Mouse (Mus musculus) forebrain, embryonic 14.5 days (tissue): ENCODE measurements around the gene Pla2g1b. TPM values are rescaled to one million over a fixed set of nuclear protein-coding genes. Genes with fewer than 3 reads are reported as not detected.

ENCODE experiments used
- ATAC-seq: fragments of 200-750 bp; cut with Nextera tagmentation; 2 replicates; pipeline ENCODE4 v1.8.0; 2017; ENCODE audit warnings: mild to moderate bottlenecking, moderate library complexity
- DNase-seq: peaks from one replicate; pipeline ENCODE4 v3.0.0-alpha.2; 2015; ENCODE audit warnings: low spot score
- H3K27ac ChIP-seq: fragments of 300-500 bp; sonication (generic); 2 replicates; pipeline ENCODE4 v1.5.1; 2014; ENCODE audit warnings: low read depth, mild to moderate bottlenecking, control low read depth, low read length, moderate library complexity
- H3K27me3 ChIP-seq: fragments of 300-500 bp; sonication (generic); replicated peaks from 2 replicates; pipeline ENCODE4 v1.6.1; 2014; ENCODE audit warnings: low read length, control low read depth, mixed read lengths; ENCODE audit not compliant: control insufficient read depth, insufficient read depth
- H3K36me3 ChIP-seq: fragments of 300-500 bp; sonication (generic); 2 replicates; pipeline ENCODE4 v1.6.1; 2014; ENCODE audit warnings: low read length, control low read depth; ENCODE audit not compliant: control insufficient read depth, insufficient read depth
- H3K4me1 ChIP-seq: fragments of 300-500 bp; sonication (generic); 2 replicates; pipeline ENCODE4 v1.6.1; 2014; ENCODE audit warnings: antibody characterized with exemption, low read length, control low read depth; ENCODE audit not compliant: control insufficient read depth, insufficient read depth
- H3K4me2 ChIP-seq: fragments of 300-500 bp; sonication (generic); 2 replicates; pipeline ENCODE4 v1.6.1; 2014; ENCODE audit warnings: mild to moderate bottlenecking, control low read depth, low read length
- H3K4me3 ChIP-seq: fragments of 300-500 bp; sonication (generic); 2 replicates; pipeline ENCODE4 v1.5.1; 2014; ENCODE audit warnings: low read depth, low read length, control low read depth
- H3K9ac ChIP-seq: fragments of 300-500 bp; sonication (generic); 2 replicates; pipeline ENCODE4 v1.6.1; 2014; ENCODE audit warnings: mild to moderate bottlenecking, low read length, control low read depth, moderate library complexity
- H3K9me3 ChIP-seq: fragments of 300-500 bp; sonication (generic); replicated peaks from 2 replicates; pipeline ENCODE4 v1.6.1; 2016; ENCODE audit warnings: low read length, control low read depth, mixed read lengths; ENCODE audit not compliant: control insufficient read depth
- WGBS: fragments of 180-500 bp; shearing (Covaris S2); extraction: QIAGEN DNeasy Blood & Tissue Kit; methylation state at CpG from one replicate; pipeline ENCODE4 v1.1.7; 2014; 5-methylcytosine and 5-hydroxymethylcytosine counted together
- polyA plus RNA-seq: library from polyadenylated mRNA; unstranded; fragments of >200 nt; fragmentation: Nextera tagmentation; extraction: Ambion mirVana; gene quantifications from 2 replicates; pipeline ENCODE4 v1.2.1, GENCODE M21; 2014

Pla2g1b gene
- polyA plus RNA-seq, 1 experiment from 2014 or later, result not detected

DNA sequence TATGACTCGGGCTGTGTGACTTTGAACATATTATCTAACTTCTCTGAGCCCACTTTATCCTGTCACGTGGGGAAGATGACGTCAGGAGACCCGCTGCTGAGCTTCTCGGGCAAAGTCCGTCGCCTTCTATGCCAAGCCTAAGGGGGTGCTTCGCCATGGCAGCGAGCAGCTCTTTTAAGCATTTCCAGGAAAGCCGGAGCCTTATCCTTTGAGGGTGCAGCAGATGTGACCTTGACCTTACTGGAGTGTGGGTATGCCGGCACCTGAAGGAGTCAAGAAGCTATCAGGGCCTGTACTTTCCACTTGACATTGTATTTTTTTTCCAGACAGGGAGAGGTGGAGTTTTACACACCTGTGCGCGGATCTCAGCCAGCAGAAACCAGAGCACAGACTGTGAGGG lies 7.1 kb upstream of the Pla2g1b start:
- Histone ChIP-seq H3K9me3 (no peaks in the 10 kb centered on the region), H3K36me3 (peaks cover 11% of the 10 kb centered on the region), H3K4me2 (no peak overlapping the region), H3K9ac (no peak overlapping the region), H3K4me3 (no peak overlapping the region), H3K27me3 (no peaks in the 10 kb centered on the region), H3K4me1 (no peaks in the 10 kb centered on the region), H3K27ac (no peak overlapping the region)
- DNase-seq (no peak), ATAC-seq (no peak)
- WGBS, result 71% methylated on average over 13 of the region's 13 CpGs

DNA sequence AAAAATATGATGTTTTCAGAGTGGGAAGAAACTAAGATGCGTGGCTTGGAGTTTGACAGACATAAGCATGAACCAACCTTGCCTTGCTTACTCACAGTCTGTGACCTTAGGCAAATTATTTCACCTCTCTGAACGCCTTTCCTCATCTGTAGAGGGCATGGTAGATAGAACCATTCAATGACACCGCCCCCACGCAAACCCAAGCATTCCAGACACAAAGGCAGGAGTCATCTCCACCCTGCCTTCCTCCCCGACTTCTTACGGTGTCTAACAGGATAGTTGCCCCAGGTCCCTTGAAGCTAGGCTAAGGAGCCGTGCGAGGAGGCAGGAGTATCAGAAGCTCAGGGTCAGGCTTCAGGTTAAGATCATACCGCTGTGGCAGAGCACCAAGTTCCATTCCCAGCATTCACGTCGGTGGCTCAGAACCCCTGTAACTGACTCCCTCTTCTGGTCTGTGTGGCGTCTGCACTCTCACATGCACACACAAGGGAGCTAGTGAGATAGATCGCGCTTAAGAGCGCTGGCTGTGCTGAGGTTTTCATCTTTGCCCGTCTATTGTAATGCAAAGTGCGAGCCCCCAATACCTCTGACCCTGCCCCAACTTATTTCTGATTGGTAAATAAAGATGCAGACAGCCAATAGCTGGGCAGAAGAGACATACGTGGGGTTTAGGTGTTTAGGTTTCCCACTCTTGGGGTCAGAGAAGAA lies 1.5 kb upstream of the Pla2g1b start:
- ATAC-seq, result no peak
- Histone ChIP-seq H3K4me2 (no peak overlapping the region), H3K27me3 (no peaks in the 10 kb centered on the region), H3K36me3 (no peaks in the 10 kb centered on the region), H3K9ac (no peak overlapping the region), H3K4me1 (no peaks in the 10 kb centered on the region), H3K9me3 (no peaks in the 10 kb centered on the region), H3K4me3 (no peak overlapping the region), H3K27ac (no peak overlapping the region)
- DNase-seq, result no peak
- WGBS, result 83% methylated on average over 18 of the region's 18 CpGs

DNA sequence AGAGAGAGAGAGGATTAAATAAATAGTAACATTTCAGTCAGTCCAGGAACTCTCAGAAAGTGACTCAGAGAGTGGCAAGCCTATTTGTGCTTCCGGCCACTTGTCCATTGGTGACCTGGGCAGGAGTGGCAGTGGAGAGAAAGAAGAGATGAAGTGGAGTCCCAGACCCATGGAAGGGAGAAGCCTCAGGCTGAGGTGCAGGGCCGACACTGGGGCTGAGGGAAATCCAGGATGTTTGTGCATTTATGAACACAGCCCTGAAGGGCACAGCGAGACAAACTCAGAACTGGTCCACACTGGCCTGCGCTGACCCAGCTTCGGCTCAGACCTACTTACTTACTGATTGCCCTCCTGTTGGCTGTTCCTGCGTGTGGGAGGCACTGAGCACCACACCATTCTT lies 3.7 kb downstream of the Pla2g1b start:
- no peak overlapping the region for H3K27ac ChIP-seq
- H3K4me3 ChIP-seq, result no peak overlapping the region

DNA sequence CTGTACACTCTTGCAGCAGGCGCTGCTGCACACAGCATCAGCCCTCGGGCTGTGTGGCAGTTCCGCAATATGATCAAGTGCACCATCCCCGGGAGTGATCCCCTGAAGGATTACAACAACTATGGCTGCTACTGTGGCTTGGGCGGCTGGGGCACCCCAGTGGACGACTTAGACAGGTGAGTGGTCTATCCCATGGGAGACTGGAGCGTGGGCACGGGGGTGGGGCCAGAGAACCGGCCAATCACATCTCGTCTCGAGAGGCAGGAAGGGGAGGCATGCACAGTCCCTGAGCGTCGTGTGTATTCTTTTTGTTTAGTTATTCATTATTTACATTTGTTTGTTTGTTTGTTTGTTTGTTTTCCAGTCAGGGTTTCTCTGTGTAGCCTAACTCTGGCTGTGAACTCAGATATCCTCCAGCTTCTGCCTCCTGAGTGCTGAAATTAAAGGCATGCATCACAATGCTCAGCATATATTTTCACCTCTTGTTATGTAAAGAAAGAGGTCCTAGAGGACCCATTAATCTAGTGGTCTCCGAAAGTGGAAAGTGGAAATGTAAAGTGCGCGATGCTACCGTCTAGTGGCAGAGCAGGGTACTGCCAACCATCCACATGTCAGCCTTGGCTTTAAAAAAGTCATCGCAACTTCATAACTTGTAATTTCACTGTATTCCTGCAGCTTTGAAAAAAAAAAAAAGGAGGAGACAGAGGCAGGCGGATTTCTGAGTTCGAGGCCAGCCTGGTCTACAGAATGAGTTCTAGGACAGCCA lies 4.9 kb downstream of the Pla2g1b start:
- WGBS, result 35% methylated on average over 20 of the region's 20 CpGs
- DNase-seq, result peak; percentile 67
- Histone ChIP-seq H3K9me3 (no peaks in the 10 kb centered on the region), H3K4me1 (no peaks in the 10 kb centered on the region), H3K27ac (no peak overlapping the region), H3K27me3 (no peaks in the 10 kb centered on the region), H3K36me3 (no peaks in the 10 kb centered on the region), H3K4me2 (no peak overlapping the region), H3K9ac (no peak overlapping the region; the same call in 1 of the 2 replicates), H3K4me3 (no peak overlapping the region)
- ATAC-seq, result 0 out of 2 replicates have a peak, but pooled peaks have one; percentile 34

More for the DNA sequence above, 3.7 kb downstream of the Pla2g1b start:
- no peak for DNase-seq
- no peaks in the 10 kb centered on the region for H3K9me3 ChIP-seq
- no peak overlapping the region for H3K4me2 ChIP-seq
- no peaks in the 10 kb centered on the region for H3K27me3 ChIP-seq
- no peaks in the 10 kb centered on the region for H3K4me1 ChIP-seq
- ATAC-seq, result no peak
- H3K9ac ChIP-seq, result no peak overlapping the region
- WGBS, result 75% methylated on average over 6 of the region's 6 CpGs
- no peaks in the 10 kb centered on the region for H3K36me3 ChIP-seq

DNA sequence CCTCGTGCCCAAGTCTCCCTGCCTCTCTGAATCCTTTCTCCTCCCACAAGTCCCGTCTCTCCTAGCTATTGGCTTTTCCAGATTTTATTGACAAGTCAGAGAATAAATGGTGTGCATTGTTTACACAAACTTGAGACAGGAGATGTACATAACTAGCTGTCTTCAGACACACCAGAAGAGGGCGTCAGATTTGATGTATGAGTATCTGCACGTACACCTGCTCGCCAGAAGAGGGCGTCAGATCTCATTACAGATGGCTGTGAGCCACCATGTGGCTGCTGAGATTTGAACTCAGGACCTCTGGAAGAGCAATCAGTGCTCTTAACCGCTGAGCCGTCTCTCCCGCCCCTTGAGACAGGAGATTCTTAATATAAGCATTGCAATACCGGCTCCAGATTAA lies 7.1 kb downstream of the Pla2g1b start:
- Histone ChIP-seq H3K4me1 (no peaks in the 10 kb centered on the region), H3K4me2 (no peak overlapping the region), H3K4me3 (no peak overlapping the region), H3K36me3 (peaks cover 4% of the 10 kb centered on the region; the same call in 1 of the 2 replicates), H3K9ac (no peak overlapping the region), H3K27me3 (no peaks in the 10 kb centered on the region), H3K27ac (no peak overlapping the region), H3K9me3 (no peaks in the 10 kb centered on the region)
- ATAC-seq (no peak), DNase-seq (no peak)
- WGBS, result 75% methylated on average over 10 of the region's 10 CpGs

DNA sequence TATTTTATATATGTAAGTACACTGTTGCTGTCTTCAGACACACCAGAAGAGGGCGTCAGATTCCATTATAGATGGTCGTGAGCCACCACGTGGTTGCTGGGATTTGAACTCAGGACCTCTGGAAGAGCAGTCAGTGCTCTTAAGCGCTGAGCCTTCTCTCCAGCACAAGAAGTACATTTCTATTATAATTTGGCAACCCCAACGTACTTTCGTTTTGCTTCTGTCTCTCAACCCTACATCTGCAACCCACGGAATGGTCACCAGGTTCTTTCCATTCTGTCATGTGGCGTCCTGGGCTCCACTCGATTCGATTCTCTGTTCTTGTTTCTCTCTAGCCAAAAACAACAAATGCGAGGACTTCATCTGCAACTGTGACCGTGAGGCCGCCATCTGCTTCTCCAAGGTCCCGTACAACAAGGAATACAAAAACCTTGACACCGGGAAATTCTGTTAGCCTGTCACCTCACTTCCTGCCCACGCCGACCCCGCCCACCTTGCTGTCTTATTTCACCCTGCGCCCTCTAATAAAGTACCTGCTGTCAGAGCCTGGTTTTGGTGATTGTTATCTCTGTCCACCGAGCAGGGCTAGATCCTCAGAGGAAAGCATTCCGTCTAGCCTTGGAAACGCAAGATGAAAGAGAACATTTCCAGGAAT lies 8.2 kb downstream of the Pla2g1b start:
- Histone ChIP-seq H3K36me3 (peaks cover 5% of the 10 kb centered on the region), H3K4me1 (no peaks in the 10 kb centered on the region), H3K4me2 (no peak overlapping the region), H3K27ac (no peak overlapping the region), H3K4me3 (no peak overlapping the region), H3K9ac (no peak overlapping the region), H3K9me3 (no peaks in the 10 kb centered on the region), H3K27me3 (no peaks in the 10 kb centered on the region)
- ATAC-seq (no peak), DNase-seq (no peak)
- WGBS, result 84% methylated on average over 22 of the region's 22 CpGs

DNA sequence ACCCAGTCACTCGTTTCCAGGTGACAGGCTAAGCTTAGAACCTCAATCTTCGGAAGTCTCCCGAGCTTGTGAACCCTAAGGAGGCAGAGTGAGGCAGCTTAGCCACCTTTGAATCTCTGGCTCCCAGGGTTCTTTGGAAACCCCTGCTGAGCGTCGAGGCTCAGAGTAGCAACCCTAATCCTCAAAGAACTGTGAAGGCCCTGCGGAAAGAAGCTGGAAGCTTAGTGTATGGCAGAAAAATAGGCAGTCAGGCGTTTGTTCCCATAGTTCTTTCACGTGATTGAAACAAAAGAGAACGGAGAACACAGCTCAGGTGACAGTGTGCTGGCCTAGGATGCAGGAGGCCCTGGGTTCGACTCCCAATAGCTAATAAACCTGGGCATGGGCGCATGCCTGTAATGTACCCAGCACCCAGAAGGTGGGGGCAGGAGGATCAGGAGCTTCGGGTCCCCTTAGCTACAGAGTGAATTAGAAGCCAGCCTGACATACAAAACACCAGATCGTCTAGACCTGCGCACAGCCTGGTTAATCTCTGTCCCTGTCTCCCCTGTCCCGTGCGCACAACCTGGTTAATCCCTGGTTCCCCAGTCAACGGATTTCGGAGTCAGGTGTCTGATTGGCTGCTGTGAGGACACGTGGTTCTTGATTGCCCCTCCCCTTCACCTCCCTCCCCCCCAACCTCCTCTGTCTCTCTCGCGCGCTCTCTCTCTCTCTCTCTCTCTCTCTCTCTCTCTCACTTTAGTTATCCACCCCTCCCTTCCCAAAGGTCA lies 9.5 kb downstream of the Pla2g1b start:
- H3K9ac ChIP-seq, result peak overlapping the region; percentile 59
- H3K4me3 ChIP-seq, result peak overlapping the region; percentile 35
- peaks cover 7% of the 10 kb centered on the region for H3K36me3 ChIP-seq
- ATAC-seq (peak; percentile 78), DNase-seq (peak; percentile 86)
- H3K4me1 ChIP-seq, result peaks cover 4% of the 10 kb centered on the region; the same call in 1 of the 2 replicates
- H3K27ac ChIP-seq, result 0 out of 2 replicates have a peak overlapping the region, but pooled peaks have one; percentile 14
- H3K9me3 ChIP-seq, result no peaks in the 10 kb centered on the region
- WGBS, result 7% methylated on average over 22 of the region's 22 CpGs
- H3K4me2 ChIP-seq, result peak overlapping the region; percentile 52
- H3K27me3 ChIP-seq, result no peaks in the 10 kb centered on the region

DNA sequence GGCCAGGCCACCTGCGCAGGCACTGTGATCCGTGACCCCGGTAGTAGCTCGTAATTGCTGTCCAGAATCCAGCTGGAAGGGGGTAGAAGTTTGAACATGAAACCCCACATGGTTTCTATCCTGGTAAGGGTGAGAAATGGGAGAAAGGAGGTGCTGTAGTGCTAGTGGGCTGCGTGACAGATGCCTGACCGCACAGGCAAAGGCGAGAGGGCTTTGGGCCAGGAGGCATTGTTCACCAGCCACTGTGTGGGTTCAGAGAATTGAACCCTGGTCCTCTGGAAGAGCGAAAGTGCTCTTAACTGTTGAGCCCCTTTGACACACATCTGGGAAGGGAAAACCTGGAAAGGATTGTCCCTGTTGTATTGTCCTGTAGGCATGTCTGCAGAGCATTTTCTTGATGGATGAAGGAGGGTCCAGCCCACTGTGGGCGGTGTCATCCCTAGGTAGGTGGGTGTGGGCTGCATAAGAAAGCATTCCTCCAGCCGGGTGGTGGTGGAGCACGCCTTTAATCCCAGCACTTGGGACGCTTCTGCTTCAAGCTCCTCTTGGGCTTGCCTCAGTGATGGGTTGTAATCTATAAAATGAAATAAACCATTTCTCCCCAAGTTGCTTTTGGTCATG lies 10.2 kb downstream of the Pla2g1b start:
- Histone ChIP-seq H3K27ac (no peak overlapping the region), H3K9ac (peak overlapping the region; percentile 45), H3K36me3 (peaks cover 7% of the 10 kb centered on the region), H3K27me3 (no peaks in the 10 kb centered on the region), H3K9me3 (no peaks in the 10 kb centered on the region), H3K4me1 (peaks cover 4% of the 10 kb centered on the region; the same call in 1 of the 2 replicates), H3K4me2 (peak overlapping the region; percentile 52), H3K4me3 (peak overlapping the region; percentile 35)
- 36% methylated on average over 12 of the region's 12 CpGs for WGBS
- ATAC-seq, result peak; percentile 56
- no peak for DNase-seq
